Mouse (Mus musculus) ES-Bruce4 (cell line): ENCODE results near the gene Lsm2.

Source experiments
- CTCF ChIP-seq: IDR thresholded peaks from one replicate; pipeline ENCODE4 v1.8.1; 2011; ENCODE audit warnings: low read depth, low read length
- POLR2A ChIP-seq: IDR thresholded peaks from one replicate; pipeline ENCODE4 v1.8.1; 2011; ENCODE audit warnings: low read length; ENCODE audit not compliant: insufficient read depth

DNA sequence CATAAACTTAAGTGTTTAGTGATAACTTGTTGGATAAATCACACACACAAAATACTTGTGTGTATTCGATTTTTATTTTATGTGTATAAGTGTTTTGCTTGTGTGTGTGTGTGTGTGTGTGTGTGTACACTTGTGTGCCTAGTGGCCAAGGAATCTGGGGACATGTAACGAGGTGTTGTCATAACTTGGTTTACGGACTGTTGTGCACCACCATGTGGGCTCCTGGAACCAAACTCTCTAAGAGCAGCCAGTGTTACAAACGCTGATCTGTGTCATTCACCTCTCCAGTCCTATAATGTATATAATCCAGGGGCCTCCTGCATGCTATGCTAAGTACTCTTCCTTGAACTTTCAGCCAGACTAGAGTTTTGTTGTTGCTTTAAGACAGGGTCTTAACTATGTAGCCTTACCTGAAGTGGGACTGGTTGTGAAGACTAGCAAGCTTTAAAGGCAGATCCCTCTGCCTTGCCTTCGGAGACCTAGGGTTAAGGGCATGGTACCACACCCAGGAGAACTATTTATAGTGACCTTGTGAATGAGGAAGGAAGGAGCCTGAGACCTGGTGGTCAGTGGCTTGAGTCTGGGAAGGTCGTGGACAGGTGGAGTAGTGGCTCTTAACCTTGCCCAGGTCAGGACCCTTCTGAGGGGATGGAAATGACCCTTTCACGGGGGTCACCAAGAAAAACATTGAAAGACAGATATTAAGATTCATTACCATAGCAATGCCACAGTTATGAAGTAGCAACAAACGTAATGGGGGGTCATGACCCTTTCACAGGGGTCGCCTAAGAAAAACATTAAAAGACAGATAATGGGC lies 21.6 kb downstream of the Lsm2 start:
- TF ChIP-seq CTCF (no peak), POLR2A (no peak)
